Mouse (Mus musculus) ES-E14 (cell line): ENCODE results near the gene Crb3. TPM values are rescaled to one million over a fixed set of nuclear protein-coding genes. Genes with fewer than 3 reads are reported as not detected.
A peak's percentile ranks its signal among the peaks of the same experiment; 100 is the strongest.
"Not testable (repeated sequence)": the region's sequence is repeated elsewhere in the genome, so short reads cannot be mapped to it uniquely, and the experiment has no call there.

ENCODE experiments used
- DNase-seq: peaks from one replicate; pipeline ENCODE4 v3.0.0-alpha.2; 2013; ENCODE audit warnings: low read depth, low spot score
- H3K27ac ChIP-seq: 2 replicates; pipeline ENCODE4 v1.5.1; 2012; ENCODE audit warnings: low read depth, mild to moderate bottlenecking, low read length, moderate library complexity, mixed read lengths; ENCODE audit not compliant: poor library complexity, insufficient read depth, severe bottlenecking
- H3K36me3 ChIP-seq: 2 replicates; pipeline ENCODE4 v1.6.1; 2012; ENCODE audit warnings: mild to moderate bottlenecking, low read length, moderate library complexity, mixed read lengths; ENCODE audit not compliant: control insufficient read depth, poor library complexity, insufficient read depth, severe bottlenecking
- H3K4me1 ChIP-seq, 2 experiments: fragments of 150-350 bp in 1 of 2; sonication (generic) in 1 of 2; 2 replicates each; pipeline ENCODE4 v1.6.1; 2012; ENCODE audit warnings: low read length in 2 of 2, mild to moderate bottlenecking in 1 of 2, mixed read lengths in 1 of 2; ENCODE audit not compliant: control insufficient read depth in 2 of 2, insufficient read depth in 2 of 2, poor library complexity in 1 of 2
- H3K4me3 ChIP-seq, 2 experiments: fragments of 150-350 bp in 1 of 2; sonication (generic) in 1 of 2; 2 replicates each; pipeline ENCODE4 v1.5.1; 2012; ENCODE audit warnings: low read length in 2 of 2, low read depth in 1 of 2, mild to moderate bottlenecking in 1 of 2, mixed read lengths in 1 of 2; ENCODE audit not compliant: insufficient read depth in 1 of 2, poor library complexity in 1 of 2, severe bottlenecking in 1 of 2
- H3K9ac ChIP-seq: 2 replicates; pipeline ENCODE4 v1.6.1; 2012; ENCODE audit warnings: low read depth, mild to moderate bottlenecking, low read length, mixed read lengths; ENCODE audit not compliant: poor library complexity, insufficient read depth, severe bottlenecking
- H3K9me3 ChIP-seq: fragments of 150-350 bp; sonication (generic); 2 replicates; pipeline ENCODE4 v1.6.1; 2012; ENCODE audit warnings: low read depth, mild to moderate bottlenecking, low read length; ENCODE audit not compliant: control insufficient read depth, insufficient read depth
- CHD2 ChIP-seq: IDR thresholded peaks from 2 replicates; pipeline ENCODE4 v1.6.1; 2014; ENCODE audit warnings: mild to moderate bottlenecking, low read depth, low read length, inconsistent platforms
- HCFC1 ChIP-seq: IDR thresholded peaks from 2 replicates; pipeline ENCODE4 v1.6.1; 2012; ENCODE audit warnings: low read length, inconsistent platforms, borderline replicate concordance; ENCODE audit not compliant: insufficient read depth
- MAFK ChIP-seq: IDR thresholded peaks from 2 replicates; pipeline ENCODE4 v1.6.1; 2014; ENCODE audit warnings: mild to moderate bottlenecking, low read depth, low read length, inconsistent platforms; ENCODE audit not compliant: insufficient read depth
- ZC3H11A ChIP-seq: IDR thresholded peaks from 2 replicates; pipeline ENCODE4 v1.6.1; 2012; ENCODE audit warnings: low read depth, mild to moderate bottlenecking, inconsistent platforms, low read length, borderline replicate concordance
- ZNF384 ChIP-seq: IDR thresholded peaks from 2 replicates; pipeline ENCODE4 v1.6.1; 2012; ENCODE audit warnings: low read depth, low read length, inconsistent platforms
- in situ Hi-C, 2 experiments: fragments of 600-800 bp; cut with MboI; formaldehyde crosslinking; loops; one replicate each; pipeline ENCODE4 v1.15.1; 2025; ENCODE audit warnings: low sequenced_read_pairs in 2 of 2, inconsistent platforms in 1 of 2; ENCODE audit not compliant: unreplicated experiment in 2 of 2
- total RNA-seq: library from RNA; depleted of rRNA; stranded (reverse); fragments of 300-350 nt; gene quantifications from 2 replicates; pipeline ENCODE4 v1.2.3, GENCODE M21; 2012

Gene Crb3
- total RNA-seq, 1 experiment: 6.2 TPM

DNA sequence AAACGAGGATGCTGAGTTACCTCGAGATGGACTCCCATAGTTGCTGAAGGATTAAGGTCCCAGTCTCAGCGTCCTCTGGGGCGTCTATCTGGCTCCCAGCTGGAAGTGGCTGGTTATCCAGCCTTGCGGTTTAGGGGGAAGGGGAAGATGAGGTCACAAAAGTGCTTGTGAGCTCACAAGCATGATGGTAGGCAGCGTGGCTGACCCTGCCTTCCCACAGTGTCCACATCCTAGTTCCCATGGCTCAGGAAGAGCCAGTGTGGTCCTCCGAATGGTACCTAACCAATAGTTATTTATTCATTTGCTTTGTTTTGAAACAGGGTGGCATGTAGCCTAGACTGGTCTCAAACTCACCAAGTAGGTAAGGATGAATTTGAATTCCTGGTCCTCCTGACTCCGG lies 17.4 kb upstream of the Crb3 start, which contains the start of gene Slc25a41:
Gene Slc25a41, minus strand, starts transcription at position 101 of the 400 bp plus-strand sequence.
- H3K27ac ChIP-seq: no peak within 1 kb of the TSS

DNA sequence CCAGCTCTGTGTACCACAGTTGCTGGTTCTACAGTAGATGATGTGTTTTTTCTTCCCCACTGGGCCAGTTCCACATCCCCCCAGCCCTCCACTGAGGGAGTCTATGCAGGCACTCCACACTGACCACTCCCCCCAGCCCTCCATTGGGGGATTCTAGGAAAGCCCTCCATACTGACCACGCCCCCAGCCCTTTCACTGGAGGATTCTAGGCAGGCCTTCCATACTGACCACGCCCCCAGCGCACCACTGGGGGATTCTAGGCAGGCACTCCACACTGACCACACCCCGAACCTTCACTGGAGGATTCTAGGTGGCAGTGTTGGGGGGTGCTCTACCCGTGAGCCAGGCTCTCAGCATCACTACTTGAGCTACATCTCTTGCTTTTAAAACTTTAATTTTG lies 11.5 kb upstream of the Crb3 start:
- TF ChIP-seq HCFC1: no peak
- no peak for TF ChIP-seq MAFK
- no peak for TF ChIP-seq ZC3H11A
- TF ChIP-seq CHD2: no peak
- no peak for TF ChIP-seq ZNF384
- peak; percentile 99 for DNase-seq
- Histone ChIP-seq H3K4me1 (peaks cover 0 to 4% of the 10 kb centered on the region in 2 experiments; a peak in 1 of 4 replicates), H3K4me3 (peak overlapping the region in 1 of 2 experiments; percentile 30; a peak in 1 of 4 replicates), H3K36me3 (no peaks in the 10 kb centered on the region), H3K9me3 (no peaks in the 10 kb centered on the region), H3K27ac (no peak overlapping the region), H3K9ac (no peak overlapping the region)
- in situ Hi-C loops: no loop called here

More for the DNA sequence above, 17.4 kb upstream of the Crb3 start, which contains the start of gene Slc25a41:
- no peak for DNase-seq
- no peak within 1 kb of the TSS for H3K9ac ChIP-seq
- TF ChIP-seq ZC3H11A: no peak
- TF ChIP-seq MAFK: no peak
- TF ChIP-seq CHD2: no peak
- no peak for TF ChIP-seq ZNF384
- TF ChIP-seq HCFC1: no peak
- H3K36me3 ChIP-seq: no peaks in the 10 kb centered on the region
- H3K4me1 ChIP-seq: peaks cover 0 to 7% of the 10 kb centered on the region in 2 experiments; a peak in 2 of 4 replicates
- no peaks in the 10 kb centered on the region for H3K9me3 ChIP-seq
- no peak within 1 kb of the TSS for H3K4me3 ChIP-seq
- in situ Hi-C loops: no loop called here

DNA sequence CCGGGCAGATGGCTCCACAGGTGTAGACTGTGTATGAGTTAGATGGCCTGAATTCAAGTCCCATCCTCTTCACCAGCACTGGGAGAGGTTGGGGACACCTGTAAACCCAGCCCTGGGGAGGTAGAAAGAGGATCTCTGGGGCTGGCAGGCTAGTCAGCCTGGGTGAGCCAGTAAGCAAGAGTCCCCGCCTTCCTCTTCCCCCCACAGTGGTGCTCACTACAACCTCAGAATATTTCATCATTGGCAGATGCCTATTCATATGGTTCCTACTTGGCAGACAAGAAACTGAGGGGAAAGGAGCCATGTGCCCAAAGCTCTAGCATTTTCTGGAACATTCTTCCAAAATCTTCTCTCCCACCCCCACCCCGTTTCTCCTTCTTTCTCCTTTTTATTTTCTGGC lies 10.1 kb upstream of the Crb3 start:
- peaks cover 0 to 4% of the 10 kb centered on the region in 2 experiments; a peak in 1 of 4 replicates for H3K4me1 ChIP-seq
- H3K36me3 ChIP-seq: peaks cover 4% of the 10 kb centered on the region; the same call in 1 of the 2 replicates
- H3K4me3 ChIP-seq: no peak overlapping the region
- in situ Hi-C loops: no loop called here
- no peaks in the 10 kb centered on the region for H3K9me3 ChIP-seq
- no peak overlapping the region for H3K27ac ChIP-seq
- TF ChIP-seq HCFC1: no peak
- no peak for TF ChIP-seq CHD2
- no peak for TF ChIP-seq ZC3H11A
- TF ChIP-seq MAFK: no peak
- no peak for TF ChIP-seq ZNF384
- no peak for DNase-seq
- H3K9ac ChIP-seq: no peak overlapping the region

DNA sequence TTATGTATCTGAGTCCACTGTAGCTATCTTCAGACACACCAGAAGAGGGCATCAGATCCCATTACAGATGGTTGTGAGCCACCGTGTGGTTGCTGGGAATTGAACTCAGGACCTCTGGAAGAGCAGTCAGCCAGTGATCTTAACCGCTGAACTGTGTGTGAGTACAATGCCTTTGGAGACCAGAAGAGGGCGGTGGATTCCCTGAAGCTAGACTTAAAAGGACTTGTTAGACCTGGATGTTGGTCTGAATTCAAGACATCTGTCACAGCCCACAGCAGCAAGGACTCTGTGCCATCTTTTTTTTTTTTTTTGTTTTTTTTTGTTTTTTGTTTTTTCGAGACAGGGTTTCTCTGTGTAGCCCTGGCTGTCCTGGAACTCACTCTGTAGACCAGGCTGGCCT lies 7.2 kb upstream of the Crb3 start:
- H3K4me3 ChIP-seq, DNase-seq, H3K9ac ChIP-seq, H3K9me3 ChIP-seq, H3K36me3 ChIP-seq, H3K27ac ChIP-seq, H3K4me1 ChIP-seq: not testable (repeated sequence)
- TF ChIP-seq ZC3H11A: peak; percentile 23; the same call in 1 of the 2 replicates
- in situ Hi-C loops: loop anchor here in 1 of 2 experiments (10.0 kb wide), 1 partner anchor 283 kb away; no protein-coding TSS in a partner anchor

DNA sequence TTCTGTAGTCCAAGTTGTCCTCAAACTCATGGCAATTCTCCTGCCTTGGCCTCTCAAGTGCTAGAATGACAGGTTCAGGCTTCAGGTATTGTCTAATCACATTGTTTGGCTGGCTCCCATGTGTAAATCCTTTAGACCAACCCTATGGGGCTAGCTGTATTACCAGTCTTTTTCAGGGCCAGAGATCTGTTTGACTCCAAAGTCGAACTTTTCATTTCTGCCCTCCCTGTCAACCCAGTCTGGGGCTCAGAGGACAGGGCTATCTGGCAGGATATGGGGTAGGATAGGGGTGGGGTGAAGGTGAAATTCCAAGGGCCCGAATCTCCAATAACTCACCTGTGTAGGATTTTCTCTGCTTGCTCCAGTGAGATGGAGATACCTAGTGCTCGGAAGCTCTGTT lies 2.7 kb upstream of the Crb3 start:
- TF ChIP-seq HCFC1 (no peak), MAFK (no peak), CHD2 (no peak), ZNF384 (no peak), ZC3H11A (no peak)
- H3K4me3 ChIP-seq: no peak overlapping the region
- H3K9ac ChIP-seq: no peak overlapping the region
- peaks cover 0 to 10% of the 10 kb centered on the region in 2 experiments; a peak in 1 of 4 replicates for H3K4me1 ChIP-seq
- H3K9me3 ChIP-seq: no peaks in the 10 kb centered on the region
- in situ Hi-C loops: loop anchor here in 1 of 2 experiments (10.0 kb wide), 1 partner anchor 279 kb away; no protein-coding TSS in a partner anchor
- peaks cover 4% of the 10 kb centered on the region; the same call in 1 of the 2 replicates for H3K36me3 ChIP-seq
- DNase-seq: no peak
- no peak overlapping the region for H3K27ac ChIP-seq
